Mouse (Mus musculus): ENCODE measurements at regions not wholly inside any gene's neighbourhood (a gene's known extent, or its start where the extent isn't known, plus 50 kb on each side); places are given as distances from the start of the nearest gene placed in this dataset.
A peak's percentile ranks its signal among the peaks of the same experiment; 100 is the strongest.

GRCm38 (mm10) chr13:83360529-83360928, 143.3 kb upstream of the Mef2c start:
- Histone ChIP-seq H3K9ac (ENCODE audit: low read depth, low read length) (no peak overlapping the region), H3K4me2 (ENCODE audit: low read depth, low read length) (no peak overlapping the region), H3K27ac (replicated peaks; ENCODE audit: low read depth, low read length) (no peak overlapping the region), H3K4me3 (ENCODE audit: low read depth, low read length) (no peak overlapping the region), H3K36me3 (ENCODE audit: control insufficient read depth, insufficient read depth, low read length) (no peaks in the 10 kb centered on the region), H3K4me1 (ENCODE audit: control insufficient read depth, insufficient read depth, low read length) (no peaks in the 10 kb centered on the region), H3K27me3 (replicated peaks; ENCODE audit: control insufficient read depth, insufficient read depth, low read length) (no peaks in the 10 kb centered on the region), H3K9me3 (ENCODE audit: control insufficient read depth, low read length) (no peaks in the 10 kb centered on the region)
- WGBS = 24% methylated on average over 2 of the region's 2 CpGs
- DNase-seq (ENCODE audit: low spot score) = no peak
- no peak for ATAC-seq (ENCODE audit: low read depth)

- ATAC-seq (ENCODE audit: low read depth) = no peak
- H3K27me3 ChIP-seq (replicated peaks; ENCODE audit: control insufficient read depth, insufficient read depth, low read length) = no peaks in the 10 kb centered on the region
- H3K9ac ChIP-seq (ENCODE audit: low read depth, low read length) = no peak overlapping the region
- no peak overlapping the region for H3K4me3 ChIP-seq (ENCODE audit: low read depth, low read length)
- H3K9me3 ChIP-seq (ENCODE audit: control insufficient read depth, low read length) = no peaks in the 10 kb centered on the region
- DNase-seq (ENCODE audit: low spot score) = no peak
- H3K4me2 ChIP-seq (ENCODE audit: low read depth, low read length) = no peak overlapping the region
- H3K4me1 ChIP-seq (ENCODE audit: control insufficient read depth, insufficient read depth, low read length) = no peaks in the 10 kb centered on the region
- H3K36me3 ChIP-seq (ENCODE audit: control insufficient read depth, insufficient read depth, low read length) = no peaks in the 10 kb centered on the region
- no peak overlapping the region for H3K27ac ChIP-seq (replicated peaks; ENCODE audit: low read depth, low read length)
- WGBS = 85% methylated on average over 8 of the region's 8 CpGs
Observed at GRCm38 (mm10) chr13:83376097-83376797, 127.6 kb upstream of the Mef2c start.

DNA sequence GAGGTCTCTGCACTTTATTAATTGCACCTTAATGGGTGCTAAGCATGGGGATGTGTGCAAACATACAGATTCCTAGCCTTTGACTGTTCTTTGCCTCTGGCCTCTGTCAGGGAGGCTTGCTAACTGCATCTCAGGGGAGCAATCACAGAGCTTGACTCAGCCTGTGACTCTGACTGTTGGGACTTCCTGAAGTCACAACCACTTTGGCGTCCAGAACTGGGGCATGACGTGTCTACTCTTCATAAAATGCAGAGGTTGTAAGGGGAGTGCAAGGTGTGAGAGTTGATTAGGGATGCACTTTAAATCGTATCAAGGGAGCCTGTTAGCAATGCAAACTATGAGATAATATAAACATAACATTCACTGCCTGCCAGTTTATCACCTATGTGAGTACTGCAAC, 125.2 kb upstream of the Mef2c start:
- H3K4me3 ChIP-seq (ENCODE audit: low read depth, low read length) = no peak overlapping the region
- DNase-seq (ENCODE audit: low spot score) (no peak), ATAC-seq (ENCODE audit: low read depth) (no peak)
- no peak overlapping the region for H3K4me2 ChIP-seq (ENCODE audit: low read depth, low read length)
- H3K9me3 ChIP-seq (ENCODE audit: control insufficient read depth, low read length) = no peaks in the 10 kb centered on the region
- no peak overlapping the region for H3K27ac ChIP-seq (replicated peaks; ENCODE audit: low read depth, low read length)
- H3K27me3 ChIP-seq (replicated peaks; ENCODE audit: control insufficient read depth, insufficient read depth, low read length) = no peaks in the 10 kb centered on the region
- no peak overlapping the region for H3K9ac ChIP-seq (ENCODE audit: low read depth, low read length)
- no peaks in the 10 kb centered on the region for H3K36me3 ChIP-seq (ENCODE audit: control insufficient read depth, insufficient read depth, low read length)
- H3K4me1 ChIP-seq (ENCODE audit: control insufficient read depth, insufficient read depth, low read length) = no peaks in the 10 kb centered on the region
- 60% methylated on average over 3 of the region's 3 CpGs for WGBS

DNA sequence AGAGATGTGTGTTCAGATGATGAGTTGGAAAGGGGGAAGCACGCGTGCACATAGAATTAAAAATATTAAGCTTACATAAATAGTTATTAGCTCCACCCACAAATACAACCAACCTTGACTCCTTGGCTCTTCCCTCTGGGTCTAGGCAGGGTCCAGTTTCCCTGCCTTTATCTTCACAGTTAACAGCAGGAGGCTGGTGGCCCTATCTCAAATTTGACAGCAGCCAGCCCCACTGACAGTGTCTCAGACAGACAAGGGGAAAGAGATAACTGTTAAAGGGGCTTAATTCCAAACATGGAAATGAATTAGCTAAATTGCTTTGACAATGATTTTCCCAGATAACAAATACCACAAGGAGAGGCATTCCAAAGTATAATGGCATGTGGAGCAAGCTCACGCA, 121.2 kb upstream of the Mef2c start:
- ATAC-seq (ENCODE audit: low read depth) (no peak), DNase-seq (ENCODE audit: low spot score) (no peak)
- WGBS = 93% methylated on average over 3 of the region's 3 CpGs
- Histone ChIP-seq H3K9ac (ENCODE audit: low read depth, low read length) (no peak overlapping the region), H3K27ac (replicated peaks; ENCODE audit: low read depth, low read length) (no peak overlapping the region), H3K4me2 (ENCODE audit: low read depth, low read length) (no peak overlapping the region), H3K9me3 (ENCODE audit: control insufficient read depth, low read length) (no peaks in the 10 kb centered on the region), H3K4me1 (ENCODE audit: control insufficient read depth, insufficient read depth, low read length) (no peaks in the 10 kb centered on the region), H3K36me3 (ENCODE audit: control insufficient read depth, insufficient read depth, low read length) (no peaks in the 10 kb centered on the region), H3K4me3 (ENCODE audit: low read depth, low read length) (no peak overlapping the region), H3K27me3 (replicated peaks; ENCODE audit: control insufficient read depth, insufficient read depth, low read length) (no peaks in the 10 kb centered on the region)

- Histone ChIP-seq H3K36me3 (ENCODE audit: control insufficient read depth, insufficient read depth, low read length) (no peaks in the 10 kb centered on the region), H3K4me2 (ENCODE audit: low read depth, low read length) (no peak overlapping the region), H3K9me3 (ENCODE audit: control insufficient read depth, low read length) (no peaks in the 10 kb centered on the region), H3K27me3 (replicated peaks; ENCODE audit: control insufficient read depth, insufficient read depth, low read length) (no peaks in the 10 kb centered on the region), H3K9ac (ENCODE audit: low read depth, low read length) (no peak overlapping the region), H3K4me1 (ENCODE audit: control insufficient read depth, insufficient read depth, low read length) (no peaks in the 10 kb centered on the region), H3K27ac (replicated peaks; ENCODE audit: low read depth, low read length) (no peak overlapping the region), H3K4me3 (ENCODE audit: low read depth, low read length) (no peak overlapping the region)
- WGBS = 44% methylated on average over 1 of the region's 1 CpGs
- DNase-seq (ENCODE audit: low spot score) (no peak), ATAC-seq (ENCODE audit: low read depth) (no peak)
Observed at GRCm38 (mm10) chr13:83394773-83395172, 109.1 kb upstream of the Mef2c start.

- no peak overlapping the region for H3K4me2 ChIP-seq (ENCODE audit: low read depth, low read length)
- DNase-seq (ENCODE audit: low spot score) = peak; percentile 4
- WGBS = 86% methylated on average over 6 of the region's 6 CpGs
Observed at GRCm38 (mm10) chr13:83399381-83399780, 104.5 kb upstream of the Mef2c start.

DNA sequence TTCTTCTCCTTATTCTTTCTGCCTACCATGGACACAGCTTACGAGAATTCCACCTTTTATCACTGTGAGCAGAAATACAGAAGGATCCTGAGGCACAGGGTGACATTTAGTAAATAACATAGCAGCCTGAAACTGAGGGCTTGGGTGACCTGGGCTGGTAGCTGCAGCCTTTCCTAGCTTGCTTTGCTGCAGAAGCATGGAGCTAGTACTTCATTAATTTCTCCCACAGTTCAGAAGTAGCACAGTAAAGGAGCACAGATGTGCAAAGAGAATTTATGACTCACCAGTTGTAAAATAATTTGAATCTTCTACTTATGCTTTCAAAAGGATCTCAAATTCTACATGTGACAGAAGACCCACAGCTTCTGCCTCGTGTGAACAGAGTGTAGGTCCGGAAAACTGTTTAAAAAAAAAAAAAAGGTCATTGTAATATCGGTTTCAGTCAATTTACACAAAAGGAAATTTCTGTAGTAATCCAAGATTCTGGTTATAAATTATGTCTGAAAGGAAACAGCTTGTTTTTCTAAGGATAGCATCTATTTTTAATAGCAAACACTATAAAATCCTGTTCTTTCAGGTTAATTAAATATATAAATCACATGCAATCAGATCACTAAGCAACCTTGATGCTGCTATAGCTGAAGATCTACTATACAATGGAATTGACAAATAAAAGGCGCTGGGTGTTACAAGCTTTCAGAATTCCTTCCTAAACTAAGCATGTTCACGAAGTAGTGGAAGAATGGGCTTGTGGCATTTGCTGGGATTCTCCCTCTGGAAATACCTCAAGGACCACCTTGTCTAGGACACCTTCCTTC, 64.0 kb upstream of the Mef2c start:
- Histone ChIP-seq H3K27me3 (replicated peaks; ENCODE audit: control insufficient read depth, insufficient read depth, low read length) (no peaks in the 10 kb centered on the region), H3K36me3 (ENCODE audit: control insufficient read depth, insufficient read depth, low read length) (no peaks in the 10 kb centered on the region), H3K4me2 (ENCODE audit: low read depth, low read length) (no peak overlapping the region), H3K9ac (ENCODE audit: low read depth, low read length) (no peak overlapping the region), H3K27ac (replicated peaks; ENCODE audit: low read depth, low read length) (no peak overlapping the region), H3K4me1 (ENCODE audit: control insufficient read depth, insufficient read depth, low read length) (no peaks in the 10 kb centered on the region), H3K4me3 (ENCODE audit: low read depth, low read length) (no peak overlapping the region), H3K9me3 (ENCODE audit: control insufficient read depth, low read length) (no peaks in the 10 kb centered on the region)
- DNase-seq (ENCODE audit: low spot score) = no peak
- ATAC-seq (ENCODE audit: low read depth) = no peak
- WGBS = 73% methylated on average over 6 of the region's 6 CpGs

More at GRCm38 (mm10) chr13:83399381-83399780, 104.5 kb upstream of the Mef2c start:
- no peak overlapping the region for H3K4me3 ChIP-seq (ENCODE audit: low read depth, low read length)
- H3K4me1 ChIP-seq (ENCODE audit: control insufficient read depth, insufficient read depth, low read length) = no peaks in the 10 kb centered on the region
- no peak overlapping the region for H3K9ac ChIP-seq (ENCODE audit: low read depth, low read length)
- no peak overlapping the region for H3K27ac ChIP-seq (replicated peaks; ENCODE audit: low read depth, low read length)
- no peak for ATAC-seq (ENCODE audit: low read depth)
- H3K9me3 ChIP-seq (ENCODE audit: control insufficient read depth, low read length) = no peaks in the 10 kb centered on the region
- H3K36me3 ChIP-seq (ENCODE audit: control insufficient read depth, insufficient read depth, low read length) = no peaks in the 10 kb centered on the region
- no peaks in the 10 kb centered on the region for H3K27me3 ChIP-seq (replicated peaks; ENCODE audit: control insufficient read depth, insufficient read depth, low read length)

DNA sequence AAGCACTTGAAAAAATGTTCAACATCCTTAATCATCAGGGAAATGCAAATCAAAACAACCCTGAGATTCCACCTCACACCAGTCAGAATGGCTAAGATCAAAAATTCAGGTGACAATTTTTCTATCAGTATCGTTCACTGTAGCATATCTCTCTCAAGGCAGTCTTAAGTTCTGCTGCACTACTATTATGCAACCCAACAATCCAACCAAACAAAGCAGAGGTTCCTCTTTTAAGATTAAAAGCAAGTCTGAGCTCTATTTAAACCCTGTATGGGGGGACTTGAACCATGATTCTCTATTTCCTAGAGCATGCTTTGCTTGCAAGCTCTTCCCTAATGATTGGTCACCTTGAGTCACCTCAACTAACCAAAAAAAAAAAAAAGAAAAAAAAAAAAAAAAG, 59.6 kb upstream of the Mef2c start:
- DNase-seq (ENCODE audit: low spot score) = no peak
- WGBS = 93% methylated on average over 1 of the region's 1 CpGs

GRCm38 (mm10) chr13:83450820-83451219, 53.0 kb upstream of the Mef2c start:
- no peak overlapping the region for H3K4me3 ChIP-seq (ENCODE audit: low read depth, low read length)
- no peaks in the 10 kb centered on the region for H3K9me3 ChIP-seq (ENCODE audit: control insufficient read depth, low read length)
- no peak overlapping the region for H3K9ac ChIP-seq (ENCODE audit: low read depth, low read length)
- ATAC-seq (ENCODE audit: low read depth) (peak; percentile 91), DNase-seq (ENCODE audit: low spot score) (peak; percentile 85)
- H3K4me2 ChIP-seq (ENCODE audit: low read depth, low read length) = no peak overlapping the region
- H3K36me3 ChIP-seq (ENCODE audit: control insufficient read depth, insufficient read depth, low read length) = no peaks in the 10 kb centered on the region
- H3K4me1 ChIP-seq (ENCODE audit: control insufficient read depth, insufficient read depth, low read length) = 0 out of 2 replicates have a peak, but pooled peaks cover 4% of the 10 kb centered on the region
- no peaks in the 10 kb centered on the region for H3K27me3 ChIP-seq (replicated peaks; ENCODE audit: control insufficient read depth, insufficient read depth, low read length)
- no peak overlapping the region for H3K27ac ChIP-seq (replicated peaks; ENCODE audit: low read depth, low read length)

More for the DNA sequence above, 59.6 kb upstream of the Mef2c start:
- ATAC-seq (ENCODE audit: low read depth) = no peak
- no peak overlapping the region for H3K4me2 ChIP-seq (ENCODE audit: low read depth, low read length)
- no peak overlapping the region for H3K4me3 ChIP-seq (ENCODE audit: low read depth, low read length)
- no peaks in the 10 kb centered on the region for H3K36me3 ChIP-seq (ENCODE audit: control insufficient read depth, insufficient read depth, low read length)
- H3K27me3 ChIP-seq (replicated peaks; ENCODE audit: control insufficient read depth, insufficient read depth, low read length) = no peaks in the 10 kb centered on the region
- H3K27ac ChIP-seq (replicated peaks; ENCODE audit: low read depth, low read length) = no peak overlapping the region
- H3K4me1 ChIP-seq (ENCODE audit: control insufficient read depth, insufficient read depth, low read length) = no peaks in the 10 kb centered on the region
- no peak overlapping the region for H3K9ac ChIP-seq (ENCODE audit: low read depth, low read length)
- H3K9me3 ChIP-seq (ENCODE audit: control insufficient read depth, low read length) = no peaks in the 10 kb centered on the region

Data from embryonic facial prominence, embryonic 14.5 days (tissue).